In genomic region chr4:47979579-47980313, GRCm38 (mm10) we compare ENCODE assay signal across 9 mouse cellular contexts.
DNase-seq lines count a peak whose midpoint lies in the region; ATAC-seq lines count a peak whose summit lies in the region.
"Had no signal": no experiment of that assay in that cellular context is flagged by ENCODE, and none has a peak within 500 bp of the region (broad histone marks: within the 10 kb centered on the region; RNA-seq: fewer than 3 reads in every experiment).

No protein-coding gene starts in this region.

- peak; percentile 99 for DNase-seq in left cerebral cortex, postnatal 4 days
- DNase-seq in left cerebral cortex, adult 11 months (ENCODE audit: low spot score) = no peak
- peak; percentile 80 for DNase-seq in adrenal gland, adult 2 months
- peak; percentile 99 to 100 for DNase-seq in cerebellum, postnatal 36 days
- peak; percentile 62 to 67 for DNase-seq in heart, postnatal 36 days
- DNase-seq in urinary bladder, postnatal 4 days (ENCODE audit: low spot score in 2 of 2) = peak; percentile 46 to 69
- no peak for DNase-seq in midbrain, embryonic 11.5 days (ENCODE audit: low spot score, missing footprints)

- ATAC-seq in frontal cortex, adult (ENCODE audit: low TSS enrichment) = no peak
- ATAC-seq in midbrain, embryonic 11.5 days (ENCODE audit: low FRiP score) = no peak

- intact Hi-C loops in left cerebral cortex, postnatal 4 days (cut with DNase I) = no loop called here
- intact Hi-C loops in heart, postnatal 36 days (cut with DNase I) = no loop called here

- 86% methylated on average over 13 of the region's 13 CpGs for WGBS in midbrain, embryonic 11.5 days

- H3K4me1 ChIP-seq in midbrain, embryonic 11.5 days (ENCODE audit: control insufficient read depth, insufficient read depth, low read length) = no peaks in the 10 kb centered on the region
- H3K4me1 ChIP-seq: limb, embryonic 13.5 days had no signal

- no peak overlapping the region for H3K4me3 ChIP-seq in midbrain, embryonic 11.5 days (ENCODE audit: low read depth, low read length)
- H3K4me3 ChIP-seq: limb, embryonic 13.5 days had no signal

- H3K27ac ChIP-seq in midbrain, embryonic 11.5 days (ENCODE audit: low read depth, low read length) = no peak overlapping the region
- H3K27ac ChIP-seq: limb, embryonic 13.5 days had no signal

- no peak overlapping the region for H3K9ac ChIP-seq in midbrain, embryonic 11.5 days (ENCODE audit: low read length)
- H3K9ac ChIP-seq: limb, embryonic 13.5 days had no signal

- H3K36me3 ChIP-seq in midbrain, embryonic 11.5 days (ENCODE audit: control insufficient read depth, insufficient read depth, low read length) = no peaks in the 10 kb centered on the region
- H3K36me3 ChIP-seq: limb, embryonic 13.5 days had no signal

- H3K4me2 ChIP-seq in midbrain, embryonic 11.5 days = no peak overlapping the region
- H3K4me2 ChIP-seq: limb, embryonic 13.5 days had no signal

- H3K27me3 ChIP-seq in midbrain, embryonic 11.5 days (ENCODE audit: control insufficient read depth, insufficient read depth, low read length) = no peaks in the 10 kb centered on the region
- H3K27me3 ChIP-seq: limb, embryonic 13.5 days had no signal

- no peaks in the 10 kb centered on the region for H3K9me3 ChIP-seq in midbrain, embryonic 11.5 days (ENCODE audit: control insufficient read depth, low read length)
- H3K9me3 ChIP-seq: limb, embryonic 13.5 days had no signal

Comparison
In these comparisons a context has a peak if more than half of its experiments do, and no peak if none do; other contexts are left out.
1. DNase-seq: peak in left cerebral cortex, postnatal 4 days (single experiment), adrenal gland, adult 2 months (single experiment), cerebellum, postnatal 36 days (2 of 2), heart, postnatal 36 days (2 of 2) and urinary bladder, postnatal 4 days (2 of 2); none in left cerebral cortex, adult 11 months (single experiment) and midbrain, embryonic 11.5 days (single experiment).